Mouse (Mus musculus) layer of hippocampus, adult 18-20 months (tissue): ENCODE measurements around the gene Rnf135. TPM values are rescaled to one million over a fixed set of nuclear protein-coding genes. Genes with fewer than 3 reads are reported as not detected.
"Not testable (repeated sequence)": the region's sequence is repeated elsewhere in the genome, so short reads cannot be mapped to it uniquely, and the experiment has no call there.

Source experiments
- DNase-seq, 2 experiments: peaks; one replicate each; pipeline ENCODE4 v3.0.0; 2022; ENCODE audit warnings: low spot score in 2 of 2
- total RNA-seq, 2 experiments: library from RNA; stranded (reverse); gene quantifications; 2 replicates each; pipeline ENCODE4 v1.2.3; 2021

Gene Rnf135
- total RNA-seq, 2 experiments from 2014 or later, result 3.9 to 4.7 TPM

DNA sequence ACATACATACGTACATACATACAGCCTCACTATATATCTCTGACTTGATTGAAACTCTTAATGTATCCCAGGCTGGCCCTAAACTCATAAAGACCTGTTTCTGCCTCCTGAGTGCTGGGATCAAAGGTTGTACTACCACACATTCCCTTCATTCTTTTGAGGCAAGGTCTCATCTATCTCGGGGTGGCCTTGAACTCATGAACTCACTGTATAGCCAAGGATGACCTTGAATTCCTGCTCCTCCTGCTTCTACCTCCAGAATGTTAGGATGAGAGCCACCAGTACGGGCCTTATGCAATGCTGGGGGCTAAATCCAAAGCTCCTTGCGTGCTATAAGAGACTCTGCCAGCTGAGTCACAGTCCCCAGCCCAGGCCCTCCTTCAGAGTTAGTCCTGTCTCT, 22.6 kb upstream of the Rnf135 start:
- no peak for DNase-seq

- DNase-seq, result no peak
Measured at GRCm38 (mm10) chr11:80163362-80164116, 20.1 kb upstream of the Rnf135 start.

- DNase-seq, result no peak
Measured at GRCm38 (mm10) chr11:80164224-80164623, 19.4 kb upstream of the Rnf135 start.

- DNase-seq, result no peak
Measured at GRCm38 (mm10) chr11:80168121-80168520, 15.5 kb upstream of the Rnf135 start.

DNA sequence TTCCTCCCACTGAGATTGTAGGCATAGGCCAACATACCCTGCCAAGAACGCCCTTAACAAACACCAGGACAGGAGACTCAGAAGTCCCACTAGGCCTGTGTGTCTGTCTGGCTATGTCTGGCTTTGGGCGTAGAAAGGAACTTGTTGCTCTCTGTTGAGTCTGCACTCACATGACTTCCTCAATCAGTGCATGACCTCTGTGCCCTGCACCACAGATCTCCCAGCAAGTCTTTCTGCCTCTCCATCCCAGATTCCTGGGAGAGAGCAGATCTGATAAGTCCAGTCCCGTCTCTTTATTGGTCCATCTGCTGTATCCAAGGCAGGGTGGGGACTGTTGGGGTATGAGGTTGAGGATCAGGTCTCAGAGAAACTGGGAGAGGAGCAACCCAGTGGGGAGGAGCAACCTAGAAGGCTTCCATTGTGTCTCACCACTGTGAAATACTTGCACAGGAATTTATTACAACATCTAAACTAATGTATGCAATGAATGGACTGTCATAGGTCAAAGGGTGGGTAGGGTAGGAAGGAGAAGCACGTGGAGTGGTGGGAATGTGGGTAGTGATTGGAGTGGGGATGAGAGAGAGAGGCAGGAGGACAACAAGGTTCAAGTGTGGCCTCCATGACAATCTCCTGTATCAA, 14.9 kb upstream of the Rnf135 start:
- DNase-seq, result no peak

DNA sequence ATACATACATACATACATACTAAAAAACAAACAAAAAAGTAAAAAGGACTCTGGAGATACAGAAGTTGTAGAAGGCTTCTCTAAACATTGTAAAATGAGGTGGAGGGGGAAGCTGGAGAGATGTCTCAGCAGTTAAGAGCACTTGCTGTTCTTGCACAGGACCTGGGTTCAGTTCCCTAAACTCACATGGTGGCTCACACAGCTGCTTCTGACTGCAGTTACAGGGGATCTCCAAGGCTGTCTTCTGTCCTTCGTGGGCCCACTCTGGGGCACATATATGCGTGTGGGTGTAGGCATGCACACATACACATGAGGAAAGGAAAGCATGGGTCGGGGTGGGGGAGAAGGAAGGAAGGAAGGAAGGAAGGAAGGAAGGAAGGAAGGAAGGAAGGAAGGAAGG, 14.0 kb upstream of the Rnf135 start:
- no peak for DNase-seq

DNA sequence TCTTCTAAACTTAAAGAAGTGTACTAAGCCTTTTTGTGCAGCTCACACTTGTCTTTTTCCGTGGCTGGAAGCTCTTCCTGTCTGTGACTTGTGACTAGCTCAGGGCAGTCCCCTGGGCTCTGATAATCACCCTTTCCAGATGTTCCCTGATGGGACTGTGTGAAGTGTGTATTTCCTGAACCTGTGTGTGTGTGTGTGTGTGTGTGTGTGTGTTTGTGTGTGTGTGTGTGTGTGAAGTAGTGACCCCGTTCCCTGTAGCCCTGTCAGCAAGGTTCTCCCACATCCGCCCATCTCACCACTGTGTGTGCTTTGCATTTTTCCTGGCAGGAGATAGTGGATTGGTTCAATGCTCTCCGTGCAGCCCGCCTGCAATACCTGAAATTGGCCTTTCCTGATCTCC, 13.3 kb upstream of the Rnf135 start:
- DNase-seq, result no peak

- DNase-seq, result no peak
Measured at GRCm38 (mm10) chr11:80171884-80172283, 11.8 kb upstream of the Rnf135 start.

- no peak for DNase-seq
Measured at GRCm38 (mm10) chr11:80173963-80174670, 9.5 kb upstream of the Rnf135 start.

DNA sequence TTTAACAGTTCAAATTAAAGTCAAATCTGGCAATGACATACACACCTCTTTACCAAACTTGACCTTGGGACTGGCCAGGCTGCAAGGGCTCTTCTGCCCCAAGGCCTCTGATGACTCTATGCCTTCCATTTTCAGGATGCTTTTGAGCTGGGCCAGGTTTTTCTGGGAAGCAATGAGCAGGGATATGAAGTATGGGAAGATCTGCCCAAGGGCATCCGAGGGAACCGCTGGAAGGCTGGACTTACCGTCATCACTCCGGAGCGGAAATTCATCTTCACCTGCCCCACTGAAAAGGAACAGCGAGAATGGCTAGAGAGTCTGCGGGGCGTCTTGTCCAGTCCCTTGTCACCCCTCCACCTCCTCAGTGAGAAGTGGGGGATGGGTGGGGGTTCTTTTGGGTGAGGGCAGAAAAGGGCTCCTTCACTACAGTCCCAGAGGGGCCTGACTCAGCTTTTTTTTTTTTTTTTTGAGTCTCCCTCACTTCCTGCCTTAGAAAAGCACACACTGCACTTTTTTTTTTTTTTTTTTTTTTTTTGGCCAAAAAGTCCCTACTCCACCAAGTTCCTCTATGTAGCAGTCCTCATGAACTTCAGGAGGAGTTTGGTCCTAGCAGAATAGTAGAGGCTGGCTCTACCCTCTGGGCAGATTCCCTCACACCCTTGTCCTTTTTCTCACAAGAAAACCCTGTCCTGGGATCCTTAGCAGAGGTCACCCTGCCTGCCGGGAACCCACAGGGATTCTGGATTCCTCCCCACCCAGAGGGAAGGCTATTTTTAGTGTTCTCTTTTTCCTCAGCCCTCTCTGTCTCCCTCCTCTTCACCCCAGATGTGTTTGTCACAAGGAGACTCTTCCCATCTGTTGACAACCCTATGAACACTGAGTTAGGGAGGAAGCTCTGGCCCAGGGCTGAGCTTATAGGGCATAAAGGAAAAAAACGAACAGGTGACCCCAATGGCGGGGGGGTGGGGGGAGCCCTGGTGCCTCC, 6.4 kb upstream of the Rnf135 start:
- DNase-seq, result no peak

DNA sequence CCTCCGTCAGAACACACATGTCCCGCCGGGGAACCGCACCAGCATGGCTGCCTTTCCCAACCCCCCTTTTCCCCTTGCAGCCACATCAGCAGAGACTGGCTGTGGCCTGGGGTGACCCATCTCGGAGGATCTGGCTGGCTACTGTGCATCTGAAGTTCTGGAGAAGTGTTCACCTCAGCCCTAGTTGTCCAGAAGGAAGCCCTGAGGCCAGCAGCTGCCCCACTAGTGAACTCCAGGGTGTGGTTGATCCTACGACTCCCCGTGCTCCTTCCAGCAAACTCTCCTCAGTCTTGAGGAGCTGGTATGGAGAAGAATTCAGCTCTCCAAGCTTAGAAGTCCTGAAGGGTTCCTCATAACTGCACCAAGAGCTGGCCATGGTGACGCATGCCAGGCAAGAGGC, 5.3 kb upstream of the Rnf135 start:
- DNase-seq, result no peak

DNA sequence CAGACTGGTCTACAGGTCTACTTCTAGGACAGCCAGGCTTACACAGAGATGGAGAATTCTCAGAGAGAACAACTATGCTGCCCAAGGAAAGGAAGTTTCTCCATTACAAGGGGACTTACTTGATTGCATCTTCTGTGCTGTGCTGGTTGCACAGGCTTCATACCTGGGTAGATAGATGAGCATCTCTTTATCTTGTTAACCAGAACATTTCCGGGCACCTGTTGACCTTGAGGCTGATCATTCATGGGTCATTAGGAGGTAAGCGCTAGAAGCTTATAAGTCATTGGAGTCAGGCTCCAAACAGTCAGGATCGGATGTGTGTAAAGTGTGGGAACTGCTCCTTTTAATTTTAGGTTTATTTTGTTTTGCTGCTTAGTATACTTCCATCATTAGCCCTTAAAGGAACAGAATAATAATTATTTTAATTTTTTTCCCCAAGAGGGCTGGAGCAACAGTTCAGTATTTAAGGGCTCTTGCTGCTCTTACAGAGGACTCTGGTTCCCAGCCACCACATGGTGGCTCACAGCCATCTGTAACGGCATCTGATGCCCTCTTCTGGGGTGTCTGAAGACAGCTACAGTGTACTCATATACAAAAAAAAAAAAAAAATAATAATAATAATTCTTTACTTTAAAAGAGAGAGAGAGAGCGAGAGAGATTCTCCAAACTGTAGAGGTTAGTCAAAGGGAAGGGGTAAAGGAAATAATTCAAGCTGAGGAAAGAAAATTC, 2.5 kb upstream of the Rnf135 start:
- DNase-seq, result no peak

- DNase-seq, result not testable (repeated sequence)
Measured at GRCm38 (mm10) chr11:80183054-80183704, 472 bp upstream of the Rnf135 start.

- DNase-seq, result no peak
Measured at GRCm38 (mm10) chr11:80184531-80185071, 950 bp downstream of the Rnf135 start.

DNA sequence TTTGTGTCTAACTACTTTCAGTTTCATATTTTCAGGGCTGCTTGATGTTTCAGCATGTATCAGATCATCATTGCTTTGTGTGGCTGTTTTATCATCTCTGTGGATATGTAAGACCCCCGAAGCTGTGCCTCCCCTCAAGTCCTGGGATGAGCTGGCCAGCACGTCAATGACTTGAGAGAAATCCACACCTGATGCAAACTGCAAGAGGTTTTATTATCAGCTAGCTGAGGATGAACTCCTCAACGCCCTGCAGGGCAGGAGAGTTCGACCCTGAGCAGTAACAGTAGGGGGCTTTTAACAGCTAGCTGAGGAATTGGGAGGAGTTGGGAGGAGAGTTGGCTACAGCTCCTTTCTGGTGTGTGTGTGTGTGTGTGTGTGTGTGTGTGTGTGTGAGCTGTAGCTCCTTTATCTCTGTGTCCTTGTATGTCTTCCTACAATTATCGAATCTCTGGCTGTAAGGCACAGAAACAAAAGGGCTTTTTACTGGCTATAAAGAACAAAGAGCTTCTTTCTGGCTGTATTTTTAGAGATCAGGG, 1.9 kb downstream of the Rnf135 start:
- not testable (repeated sequence) for DNase-seq

DNA sequence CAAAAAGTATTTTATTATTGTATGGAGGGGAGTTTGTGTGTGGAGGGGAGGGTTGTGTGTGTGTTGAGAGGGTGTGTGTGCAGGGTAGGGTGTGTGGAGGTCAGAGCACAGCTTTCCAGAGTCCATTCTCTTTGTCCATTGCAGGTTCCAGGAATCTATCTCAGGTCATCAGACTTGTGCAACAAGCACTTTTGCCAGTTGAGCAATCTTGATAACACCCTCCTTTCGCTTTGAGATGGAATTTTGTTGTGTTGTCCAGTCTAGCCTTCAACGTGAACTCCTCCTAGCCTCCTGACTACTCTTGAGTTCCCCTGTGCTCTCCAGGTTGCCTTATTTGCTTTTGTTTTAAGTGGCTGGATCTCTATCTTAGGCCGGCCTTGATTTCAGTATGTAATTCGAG, 6.6 kb downstream of the Rnf135 start:
- DNase-seq, result no peak

DNA sequence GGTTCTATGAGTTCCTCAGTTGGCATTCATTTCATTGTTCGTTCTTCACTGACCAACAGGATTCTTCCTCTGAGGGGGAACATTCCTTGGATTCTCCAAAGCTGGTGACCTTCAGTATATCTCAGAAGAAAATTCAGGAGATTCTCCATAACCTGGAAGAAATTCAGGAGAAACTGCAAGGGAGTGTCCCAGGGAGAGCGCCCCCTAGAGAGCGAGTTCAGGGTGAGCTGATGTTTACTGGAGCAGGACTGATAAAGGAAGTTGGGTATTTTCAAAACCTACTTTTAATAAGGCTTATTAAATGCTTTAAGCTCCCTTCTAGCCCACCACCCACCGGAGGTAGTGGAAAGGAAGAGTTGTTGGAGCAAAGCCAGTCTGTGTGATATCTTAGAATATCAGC, 10.2 kb downstream of the Rnf135 start:
- no peak for DNase-seq

DNA sequence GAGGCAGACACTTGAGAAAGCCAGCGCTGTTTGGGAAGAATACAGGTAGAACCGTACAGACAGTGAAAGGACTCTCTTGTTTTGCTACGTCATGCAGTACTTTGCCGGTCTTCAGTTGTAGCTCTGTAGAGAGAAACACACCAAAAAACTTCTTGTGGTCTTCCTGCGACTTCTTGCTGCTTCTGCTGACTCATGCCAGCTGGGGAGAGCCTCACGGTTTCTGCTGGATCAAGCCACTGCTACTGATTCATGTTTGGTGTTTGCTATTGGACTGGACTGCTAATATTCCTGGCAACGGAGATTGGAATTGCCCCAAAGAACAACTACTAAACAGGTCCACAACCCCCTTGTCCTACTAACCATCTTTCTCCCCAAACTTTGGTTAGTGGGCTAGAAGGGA, 12.7 kb downstream of the Rnf135 start:
- DNase-seq, result no peak

DNA sequence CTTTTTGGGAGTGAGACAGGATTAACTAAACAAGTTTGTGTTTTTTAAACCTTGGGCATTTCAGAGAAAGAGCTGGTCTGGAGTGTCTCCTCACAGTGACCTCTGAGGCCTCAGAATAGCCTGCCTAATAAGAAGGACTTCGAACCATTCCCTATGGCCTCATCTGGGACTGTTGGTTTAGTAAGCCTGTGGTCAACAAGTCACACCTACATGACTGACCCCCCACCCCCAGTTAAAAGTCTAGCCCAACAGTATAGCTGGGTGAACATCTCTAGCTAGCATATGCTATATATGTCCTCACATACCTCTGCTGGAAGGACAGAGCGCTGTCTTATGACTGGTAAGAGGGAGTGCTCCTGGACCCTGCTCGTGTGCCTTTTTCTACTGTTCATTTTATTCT, 15.7 kb downstream of the Rnf135 start:
- DNase-seq, result no peak
